Mouse (Mus musculus) embryonic facial prominence, embryonic 10.5 days (tissue): Measurements from ENCODE around the gene Ralgapa1. TPM values are rescaled to one million over a fixed set of nuclear protein-coding genes. Genes with fewer than 3 reads are reported as not detected.
"Not testable (repeated sequence)": the region's sequence is repeated elsewhere in the genome, so short reads cannot be mapped to it uniquely, and the experiment has no call there.

Experiments
- DNase-seq: peaks from one replicate; pipeline ENCODE4 v3.0.0-alpha.2; 2017; ENCODE audit warnings: low spot score
- H3K27ac ChIP-seq: fragments of 300-500 bp; sonication (generic); replicated peaks from 2 replicates; pipeline ENCODE4 v1.5.1; 2016; ENCODE audit warnings: mild to moderate bottlenecking
- H3K27me3 ChIP-seq: fragments of 300-500 bp; sonication (generic); replicated peaks from 2 replicates; pipeline ENCODE4 v1.6.1; 2016; ENCODE audit warnings: low read depth, mild to moderate bottlenecking; ENCODE audit not compliant: poor library complexity, severe bottlenecking
- H3K36me3 ChIP-seq: fragments of 300-500 bp; sonication (generic); replicated peaks from 2 replicates; pipeline ENCODE4 v1.6.1; 2016; ENCODE audit warnings: mild to moderate bottlenecking, moderate library complexity
- H3K4me1 ChIP-seq: fragments of 300-500 bp; sonication (generic); 2 replicates; pipeline ENCODE4 v1.6.1; 2016
- H3K4me3 ChIP-seq: fragments of 300-500 bp; sonication (generic); 2 replicates; pipeline ENCODE4 v1.5.1; 2016; ENCODE audit warnings: mild to moderate bottlenecking, moderate library complexity
- H3K9me3 ChIP-seq: fragments of 300-500 bp; sonication (generic); 2 replicates; pipeline ENCODE4 v1.6.1; 2016; ENCODE audit warnings: mild to moderate bottlenecking
- WGBS: fragments of 180-500 bp; shearing (Covaris S2); methylation state at CpG from one replicate; pipeline ENCODE4 v1.1.7; 2016; 5-methylcytosine and 5-hydroxymethylcytosine counted together
- microRNA-seq: library from miRNA; unstranded; fragments of <30 nt; microRNA quantifications from one replicate; pipeline ENCODE4, GENCODE M21; 2017
- polyA plus RNA-seq: library from polyadenylated mRNA; unstranded; fragments of >200 nt; fragmentation: Nextera tagmentation; extraction: Ambion mirVana; gene quantifications from 2 replicates; pipeline ENCODE4 v1.2.1, GENCODE M21; 2016

Gene Ralgapa1
- polyA plus RNA-seq, 1 experiment from 2014 or later: 11.0 TPM

DNA sequence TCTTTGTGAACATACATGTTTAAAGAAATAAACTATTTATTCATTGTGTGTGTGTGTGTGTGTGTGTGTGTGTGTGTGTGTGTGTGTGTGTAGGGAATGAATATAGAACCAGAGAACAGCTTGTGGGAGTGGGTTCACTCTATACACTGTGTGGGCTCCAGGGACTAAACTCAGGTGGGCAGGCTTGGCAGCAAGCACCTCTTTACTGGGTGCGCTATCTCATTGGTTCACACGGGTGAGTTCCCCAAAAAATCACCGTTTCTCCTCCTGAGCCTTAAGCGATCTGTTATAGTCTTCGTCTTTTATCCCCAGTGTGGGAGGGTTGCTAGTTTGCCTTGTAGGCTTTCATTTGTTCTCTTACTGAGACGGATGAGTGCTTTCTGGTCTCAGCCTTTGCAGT lies 263.1 kb downstream of the Ralgapa1 start:
- H3K9me3 ChIP-seq: no peaks in the 10 kb centered on the region
- no peak for DNase-seq
- 79% methylated on average over 6 of the region's 6 CpGs for WGBS
- H3K27ac ChIP-seq: no peak overlapping the region
- H3K36me3 ChIP-seq: no peaks in the 10 kb centered on the region
- no peak overlapping the region for H3K4me3 ChIP-seq
- peaks cover 8% of the 10 kb centered on the region for H3K4me1 ChIP-seq
- no peaks in the 10 kb centered on the region for H3K27me3 ChIP-seq

DNA sequence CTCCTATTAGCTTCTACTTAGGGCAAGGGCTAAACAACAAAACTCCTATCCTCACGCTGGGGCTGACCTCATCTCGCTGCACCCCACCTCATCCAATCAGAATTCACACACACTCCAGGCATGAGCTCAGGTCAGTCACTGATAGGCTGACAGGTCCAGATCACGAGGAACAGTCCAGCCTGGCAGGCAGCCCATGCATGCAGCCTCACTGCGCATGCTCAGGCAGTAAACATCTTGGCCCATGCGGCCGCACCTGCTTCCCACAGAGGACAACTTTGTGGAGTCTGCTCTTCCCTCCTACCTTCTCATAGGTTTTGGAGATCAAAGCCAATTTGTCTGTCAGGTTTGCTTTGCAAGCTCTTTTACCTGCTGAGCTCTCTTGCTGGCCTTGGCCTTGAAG lies 266.1 kb downstream of the Ralgapa1 start:
- H3K9me3 ChIP-seq, H3K36me3 ChIP-seq, DNase-seq, H3K4me1 ChIP-seq, H3K4me3 ChIP-seq, H3K27ac ChIP-seq, H3K27me3 ChIP-seq: not testable (repeated sequence)
- 83% methylated on average over 6 of the region's 6 CpGs for WGBS

Small RNAs within 50 kb of the gene (microRNA-seq; reads per million reads assigned to microRNA genes)
- 2.7 reads per million for gene Gm23394

Other genes with a start within 250 kb of the Ralgapa1 start
- gene Insm2, start 221.7 kb downstream of the Ralgapa1 start, polyA plus RNA-seq: 0.14 and 0.25 TPM in 2 replicates
- gene Brms1l, start 15.2 kb upstream of the Ralgapa1 start, polyA plus RNA-seq: 42.4 and 45.3 TPM in 2 replicates